Mouse (Mus musculus): Measurements from ENCODE around the gene Mast4.

The Mast4 gene

DNA sequence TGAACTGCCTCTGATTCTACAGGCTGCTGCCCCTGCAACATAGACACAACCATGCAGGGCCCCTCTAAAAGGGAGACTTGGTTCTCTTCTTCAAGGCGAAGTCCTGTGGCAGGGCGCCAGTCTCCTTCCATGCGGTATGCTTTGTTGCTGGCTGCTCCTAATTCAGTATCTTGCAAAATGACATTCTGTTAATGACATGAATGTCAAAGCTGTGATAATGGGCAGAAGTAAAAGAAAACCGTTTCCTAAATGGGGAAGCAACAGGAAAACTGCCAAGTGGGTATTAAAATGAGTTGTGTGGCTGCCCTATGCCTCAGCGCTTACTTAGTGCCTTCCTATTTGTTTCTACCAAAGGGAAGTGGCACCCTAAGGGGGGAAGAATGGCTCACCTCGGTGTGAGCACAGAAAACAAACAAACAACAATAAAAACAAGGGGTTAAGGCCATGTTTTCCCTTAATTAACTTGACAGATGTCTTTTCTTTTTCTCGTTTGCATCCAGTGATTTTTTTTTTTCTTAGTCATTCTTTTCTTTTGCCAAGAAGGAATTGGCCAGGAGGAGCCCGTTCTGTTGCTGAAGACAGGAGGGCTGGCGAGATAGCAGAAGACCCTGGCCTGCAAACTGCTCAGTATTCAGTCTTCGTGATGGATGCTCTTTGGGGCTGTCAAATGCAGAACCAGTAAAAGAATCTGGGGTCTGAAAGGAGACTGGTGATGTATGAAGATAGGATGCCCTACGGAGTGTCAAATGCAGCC lies 468.1 kb downstream of the Mast4 start:
- DNase-seq (ENCODE audit: low read depth, low spot score): no peak

DNA sequence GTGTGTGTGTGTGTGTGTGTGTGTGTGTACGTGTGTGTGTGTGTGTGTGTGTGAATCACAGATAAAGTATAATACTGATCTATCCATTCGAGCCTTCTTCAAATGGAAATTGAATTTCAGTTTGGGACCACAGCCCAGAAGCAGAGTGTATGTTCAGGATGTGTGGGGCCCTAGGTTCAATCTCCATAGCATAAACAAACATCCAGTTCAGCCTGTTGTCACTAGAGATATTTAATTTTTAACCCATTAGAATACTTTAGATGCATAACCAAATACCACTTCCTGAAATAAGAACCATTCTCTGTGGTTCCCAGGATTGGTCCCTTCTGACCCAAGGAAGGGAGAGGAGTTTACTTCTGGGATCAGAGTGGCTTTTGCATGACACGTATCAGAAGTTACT lies 468.8 kb downstream of the Mast4 start:
- no peak for DNase-seq (ENCODE audit: low read depth, low spot score)

DNA sequence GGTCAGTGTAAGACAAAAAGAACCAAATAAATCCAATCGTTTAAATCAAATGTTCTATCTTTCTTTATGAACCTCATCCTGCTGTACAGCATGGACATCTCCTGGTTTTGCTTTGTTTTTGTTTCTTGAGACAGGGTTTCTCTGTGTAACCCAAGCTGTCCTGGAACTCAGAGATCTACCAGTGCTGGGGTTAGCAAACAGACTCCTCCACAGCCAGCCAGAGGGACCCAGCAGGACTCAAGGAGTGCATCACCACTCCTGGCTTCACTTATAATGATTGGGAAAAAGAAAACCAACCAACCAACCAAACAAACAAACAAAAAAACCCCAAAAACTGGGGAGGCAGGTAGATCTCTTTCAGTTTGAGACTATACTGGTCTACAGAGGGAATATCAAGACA lies 469.5 kb downstream of the Mast4 start:
- no peak for DNase-seq (ENCODE audit: low read depth, low spot score)

DNA sequence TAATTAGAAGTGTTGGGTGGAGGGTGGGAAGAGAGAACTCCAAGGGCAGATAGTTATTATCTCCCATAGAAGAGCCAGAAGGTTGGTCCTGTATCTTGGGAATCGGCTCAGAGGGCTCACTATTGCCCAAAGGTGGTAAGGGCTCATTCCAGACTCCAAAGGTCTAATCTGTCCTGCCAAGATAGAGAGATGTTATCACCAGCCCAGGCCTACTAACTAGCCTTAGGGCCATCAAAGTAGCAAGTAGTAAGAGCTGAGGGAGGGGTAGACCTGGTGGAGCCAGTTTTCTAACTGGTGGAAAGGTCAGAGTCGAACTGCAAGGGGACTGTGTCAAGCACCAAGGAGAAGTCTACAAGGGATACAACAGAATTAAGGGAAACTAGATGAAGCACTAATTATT lies 470.2 kb downstream of the Mast4 start:
- DNase-seq (ENCODE audit: low read depth, low spot score): no peak

DNA sequence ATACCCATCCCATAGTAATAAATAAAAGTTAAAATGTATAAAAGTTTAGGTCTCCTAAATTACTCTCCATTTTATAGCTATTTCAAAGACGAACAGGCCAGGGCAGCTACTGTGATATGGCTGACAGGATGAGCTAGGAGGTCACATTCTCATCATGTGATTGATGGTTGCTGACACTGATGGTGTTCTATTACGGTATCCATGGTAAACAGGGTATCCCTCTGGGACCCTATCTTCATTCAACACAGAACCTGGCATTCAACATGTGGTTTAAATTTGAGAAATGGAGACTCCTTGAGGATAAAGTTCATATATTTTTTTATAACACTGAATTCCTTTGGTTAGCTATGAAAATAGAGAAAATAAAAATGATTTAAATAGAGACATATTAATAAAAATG lies 471.3 kb downstream of the Mast4 start:
- no peak for DNase-seq (ENCODE audit: low read depth, low spot score)

DNA sequence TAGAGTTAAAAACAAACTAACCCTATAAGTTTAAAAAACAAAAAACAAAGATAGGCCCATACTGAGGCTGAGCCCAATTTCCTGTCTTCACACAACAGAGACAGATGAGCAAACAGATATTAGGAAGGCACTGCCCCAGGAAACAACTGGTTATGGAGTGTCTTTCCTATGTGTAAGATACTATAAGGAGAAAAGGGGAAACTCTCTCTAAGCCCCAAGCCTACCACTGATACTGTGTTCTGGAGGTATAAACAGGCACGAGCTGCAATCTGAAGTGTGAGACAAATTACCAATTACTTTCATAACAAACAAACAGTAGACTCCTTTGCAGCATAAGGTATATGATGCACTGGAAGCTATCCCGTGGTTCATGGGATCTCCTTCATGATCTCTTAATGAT lies 471.9 kb downstream of the Mast4 start:
- no peak for DNase-seq (ENCODE audit: low read depth, low spot score)

DNA sequence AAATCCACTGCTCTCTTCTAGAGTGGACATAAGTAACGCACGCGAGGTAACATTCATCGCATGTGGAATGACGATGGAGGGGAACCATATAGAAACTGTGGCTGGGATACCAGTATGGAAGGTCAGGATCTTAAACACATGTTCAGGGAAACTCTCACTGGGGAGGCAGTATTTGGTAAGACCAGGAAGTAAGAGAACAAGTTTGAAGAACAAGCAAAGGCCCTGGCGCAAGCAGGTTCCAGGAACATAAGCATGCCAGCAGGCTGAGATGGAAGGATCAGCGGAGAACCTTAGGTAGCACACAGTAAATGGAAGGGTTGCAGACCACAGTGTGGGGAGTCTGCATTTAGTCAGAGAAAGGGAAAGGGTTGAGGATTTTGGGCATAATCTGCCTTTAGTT lies 473.6 kb downstream of the Mast4 start:
- no peak for DNase-seq (ENCODE audit: low read depth, low spot score)

DNA sequence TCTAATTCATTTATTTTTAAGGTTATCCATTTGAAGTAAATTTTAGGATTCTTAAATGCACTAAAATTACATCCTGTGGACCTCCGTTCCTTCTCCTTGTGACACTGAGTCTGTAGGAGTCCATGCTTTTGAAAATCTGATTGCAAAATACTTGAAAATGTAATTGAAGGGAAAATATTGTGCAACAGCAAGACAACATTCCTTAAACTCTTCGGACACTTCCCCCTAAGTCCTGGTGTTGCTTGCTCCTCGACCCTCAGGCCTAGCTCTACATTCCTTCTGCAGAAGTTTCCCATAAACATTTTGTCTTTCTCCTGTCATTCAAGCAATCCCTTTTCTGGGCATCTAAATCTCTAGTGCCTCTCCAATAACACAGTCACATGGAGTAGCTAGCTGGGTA lies 474.2 kb downstream of the Mast4 start:
- no peak for DNase-seq (ENCODE audit: low read depth, low spot score)

DNA sequence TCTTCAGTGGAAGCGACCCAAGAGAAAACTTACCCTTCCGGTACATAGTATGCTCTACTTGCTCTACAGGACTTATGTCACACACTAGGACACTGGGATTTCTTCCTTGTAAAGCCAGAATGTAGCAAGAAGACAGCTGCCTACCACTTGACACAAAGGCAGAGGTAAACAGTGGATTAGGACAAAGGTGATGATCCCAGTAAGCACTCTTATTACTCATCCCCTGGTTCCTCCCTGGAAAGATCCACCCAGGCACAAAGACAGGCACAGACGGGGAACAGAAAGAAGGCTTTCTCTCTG lies 476.8 kb downstream of the Mast4 start:
- no peak for DNase-seq (ENCODE audit: low read depth, low spot score)

DNA sequence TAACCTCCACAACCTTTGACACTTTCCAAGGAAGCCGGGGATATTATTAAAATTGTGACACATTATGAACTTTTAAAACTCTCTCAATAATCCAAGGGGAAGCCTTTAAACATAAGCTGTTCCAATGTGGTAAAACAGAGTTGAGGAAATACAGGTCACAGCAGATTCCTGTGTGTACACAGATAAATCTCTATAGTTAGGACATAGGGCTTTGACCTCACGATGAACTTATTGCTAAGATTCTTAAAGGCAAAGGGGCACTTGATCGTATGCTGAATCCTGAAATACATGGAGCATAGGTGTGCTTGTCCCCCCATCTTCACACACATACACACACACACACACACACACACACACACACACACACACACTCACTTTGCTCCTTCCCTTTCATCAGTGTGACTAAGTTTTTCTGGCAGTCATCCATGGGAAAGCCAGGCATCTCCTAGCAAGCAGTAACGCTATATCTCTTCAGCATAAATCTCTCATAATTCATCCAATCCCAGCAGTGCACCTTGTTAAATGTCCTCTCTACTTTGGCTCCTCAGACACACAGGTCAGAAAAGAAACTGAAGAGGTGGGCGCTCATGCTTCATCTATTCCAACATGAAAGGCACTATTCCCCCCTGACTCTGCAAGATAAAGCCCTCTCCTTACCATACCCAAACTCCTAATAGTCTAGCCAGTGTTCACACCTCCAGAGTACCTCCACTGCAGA lies 477.3 kb downstream of the Mast4 start:
- DNase-seq (ENCODE audit: low read depth, low spot score): no peak

DNA sequence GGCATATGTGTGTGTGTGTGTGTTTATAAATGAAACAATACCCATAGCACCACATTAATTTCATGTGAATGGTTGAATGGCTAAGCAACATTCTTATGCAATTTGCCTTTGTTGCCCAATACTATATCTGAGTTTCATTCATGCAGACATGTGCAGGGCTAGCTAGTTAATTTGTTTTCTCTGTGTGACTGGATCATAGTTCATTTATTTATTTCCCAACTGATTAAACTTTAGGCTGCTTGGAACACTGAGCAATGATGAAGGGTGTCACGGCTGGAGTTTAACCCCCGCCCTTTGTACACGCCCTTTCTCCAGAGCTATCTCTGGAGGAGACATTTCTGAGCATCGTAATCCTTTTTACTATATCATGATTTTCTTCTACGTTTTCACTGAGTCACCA lies 481.4 kb downstream of the Mast4 start:
- DNase-seq (ENCODE audit: low read depth, low spot score): no peak

DNA sequence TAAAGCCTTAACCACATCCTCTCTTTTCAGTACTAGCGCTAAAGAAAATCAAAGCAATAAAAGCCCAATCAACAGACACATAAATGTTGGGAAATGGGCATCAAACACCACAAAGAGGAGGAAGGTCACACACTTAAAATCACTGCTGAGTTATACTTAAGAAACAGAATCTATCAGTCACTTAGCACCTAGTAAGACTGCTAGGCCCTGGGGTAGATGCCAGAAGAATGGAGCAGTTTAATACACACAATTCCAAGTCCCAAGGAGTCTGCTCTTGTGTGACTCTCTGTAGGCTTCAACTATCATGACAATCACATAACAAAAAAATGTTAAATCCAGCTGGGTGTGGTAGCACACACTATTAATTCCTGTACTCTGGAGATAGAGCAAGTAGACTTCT lies 483.0 kb downstream of the Mast4 start:
- no peak for DNase-seq (ENCODE audit: low read depth, low spot score)

DNA sequence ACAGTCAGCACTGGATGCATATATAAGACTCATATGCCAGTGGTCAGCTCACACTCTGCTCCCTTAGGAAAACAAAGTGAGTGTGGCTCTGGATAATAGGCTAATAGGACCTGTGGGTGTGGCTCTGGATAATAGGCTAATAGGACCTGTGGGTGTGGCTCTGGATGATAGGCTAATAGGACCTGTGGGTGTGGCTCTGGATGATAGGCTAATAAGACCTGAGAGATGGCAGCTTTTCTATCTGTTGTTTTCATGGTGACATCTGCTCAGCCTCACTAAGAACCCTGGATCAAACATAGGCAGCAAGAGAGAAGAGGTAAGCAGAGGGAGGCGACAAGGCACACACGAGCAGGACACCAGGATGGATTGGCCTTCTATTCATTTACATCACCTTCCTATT lies 483.7 kb downstream of the Mast4 start:
- DNase-seq (ENCODE audit: low read depth, low spot score): no peak

DNA sequence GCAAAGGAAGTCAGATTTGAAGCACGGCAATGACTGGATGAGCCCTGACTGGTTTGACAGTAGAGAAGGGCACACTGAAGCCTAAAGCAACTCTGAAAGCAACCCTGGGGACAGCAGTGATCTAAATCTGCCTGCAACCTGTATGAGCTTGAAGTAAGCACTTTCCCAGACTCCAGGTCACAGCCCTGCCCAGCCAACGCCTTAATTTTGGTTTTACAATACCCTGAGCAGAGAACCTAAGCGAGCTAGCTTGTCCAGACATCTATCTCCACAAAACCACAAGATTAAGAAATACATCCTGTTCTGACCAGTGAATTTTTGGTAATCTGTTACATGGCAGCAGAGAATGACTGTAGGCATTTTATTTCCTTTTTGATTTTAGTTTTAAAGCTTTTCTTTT lies 485.2 kb downstream of the Mast4 start:
- DNase-seq (ENCODE audit: low read depth, low spot score): no peak

DNA sequence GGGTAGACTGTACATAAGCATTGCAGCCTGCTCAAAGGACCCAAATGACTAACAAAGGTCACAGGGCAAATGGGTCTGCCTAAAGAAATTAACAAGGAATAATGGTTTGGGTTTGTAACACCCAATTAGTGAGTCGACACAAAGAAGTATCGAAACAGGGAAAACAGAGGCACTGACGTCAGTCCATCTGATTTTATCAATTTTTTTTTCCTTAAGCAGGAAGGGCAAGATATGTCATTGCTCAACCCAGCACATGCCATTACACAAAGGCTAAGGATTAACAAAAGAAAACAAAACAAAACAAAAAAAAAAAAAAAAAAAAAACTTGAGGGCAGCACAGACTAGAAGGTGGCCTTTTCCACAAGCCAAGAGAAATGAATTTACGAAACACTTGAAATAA lies 487.8 kb downstream of the Mast4 start:
- DNase-seq (ENCODE audit: low read depth, low spot score): no peak

DNA sequence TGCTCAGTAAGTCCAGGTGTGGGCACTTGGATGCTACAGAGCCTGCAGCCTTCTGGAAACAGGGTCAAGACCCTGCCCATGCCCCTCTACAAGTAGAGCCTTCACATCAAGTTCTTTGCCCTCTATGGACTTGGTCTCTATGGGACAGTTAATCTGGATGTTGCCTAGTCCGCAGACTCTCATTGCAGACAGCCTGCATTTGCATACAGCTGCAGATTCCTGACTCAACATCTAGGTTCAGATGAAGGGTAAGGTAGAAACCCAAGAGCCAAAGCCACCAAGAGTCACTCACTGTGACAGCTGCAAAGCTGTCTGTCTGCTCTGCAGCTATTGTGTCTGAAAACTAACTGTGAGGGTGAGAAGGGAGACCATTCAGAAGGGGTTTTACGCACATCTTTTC lies 491.6 kb downstream of the Mast4 start:
- DNase-seq (ENCODE audit: low read depth, low spot score): no peak

DNA sequence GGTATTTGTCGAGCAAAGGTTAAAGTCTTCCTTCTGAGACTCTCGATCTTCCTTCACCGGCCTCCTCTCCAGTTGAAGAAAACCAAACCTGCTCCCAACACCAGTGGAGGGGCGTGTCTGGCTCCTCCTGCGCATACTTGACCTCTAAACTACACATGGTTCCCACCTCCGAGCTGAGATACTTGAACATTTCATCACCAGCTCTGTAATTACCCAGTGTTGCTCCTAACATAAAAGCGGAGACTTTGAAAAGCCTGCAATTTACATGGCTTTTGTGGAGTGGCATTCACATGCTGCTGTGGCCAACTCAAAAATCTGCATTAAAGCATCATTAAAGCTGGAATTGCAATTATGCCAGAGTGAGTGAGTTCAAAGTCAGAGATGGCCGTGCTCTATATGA lies 492.1 kb downstream of the Mast4 start:
- DNase-seq (ENCODE audit: low read depth, low spot score): no peak

DNA sequence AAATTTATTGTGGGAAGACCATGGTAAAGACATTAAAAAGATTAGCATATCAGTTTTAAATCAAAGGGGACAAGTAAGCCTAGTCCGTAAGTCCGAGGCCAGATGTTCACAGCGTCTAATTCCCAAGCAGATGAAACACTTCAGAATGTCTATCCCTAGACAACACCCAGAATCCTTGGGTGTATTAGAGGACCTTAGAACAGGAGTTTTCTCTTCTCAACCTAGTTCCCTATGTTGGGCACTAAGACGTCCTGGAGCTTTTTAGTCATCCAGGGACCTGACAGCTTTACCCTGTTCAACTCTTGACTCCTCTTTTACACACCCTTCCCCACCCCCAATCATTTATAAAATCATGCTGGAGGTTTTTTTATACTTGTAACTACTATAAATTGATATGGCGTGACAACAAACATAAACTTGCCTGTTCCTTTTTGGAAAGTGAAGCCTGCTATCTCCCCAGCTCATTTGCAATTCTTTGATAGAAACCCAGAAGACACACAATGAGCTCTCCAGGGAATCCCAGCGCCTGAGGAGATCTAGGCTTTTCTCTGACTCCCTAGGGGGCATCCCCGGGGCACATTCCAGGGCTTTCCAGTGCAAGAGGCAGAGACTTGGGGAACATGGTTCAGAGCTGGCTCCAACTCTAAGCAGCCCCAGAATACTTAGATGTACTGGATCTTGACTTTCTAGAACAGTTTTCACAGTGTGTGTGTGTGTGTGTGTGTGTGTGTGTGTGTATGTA lies 494.4 kb downstream of the Mast4 start:
- DNase-seq (ENCODE audit: low read depth, low spot score): no peak

DNA sequence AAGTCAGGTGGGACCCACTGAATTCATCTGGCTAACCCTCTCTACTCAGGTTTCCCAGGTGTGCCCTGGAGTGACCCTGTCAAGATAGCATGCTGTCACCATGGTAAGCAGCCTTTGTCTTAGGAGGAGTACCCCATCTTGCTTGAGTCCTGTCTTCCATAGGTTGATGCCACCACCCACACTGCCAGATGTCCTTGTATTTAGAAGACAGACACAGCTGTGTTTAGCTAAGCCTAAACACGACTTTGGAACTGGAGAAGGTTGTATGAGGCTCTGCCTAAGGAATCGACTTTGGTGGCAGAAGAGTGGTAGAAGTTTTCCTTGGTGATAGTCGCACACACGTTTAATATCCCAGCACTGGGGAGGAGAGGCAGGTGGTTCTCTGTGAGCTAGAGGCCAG lies 496.9 kb downstream of the Mast4 start:
- no peak for DNase-seq (ENCODE audit: low read depth, low spot score)

DNA sequence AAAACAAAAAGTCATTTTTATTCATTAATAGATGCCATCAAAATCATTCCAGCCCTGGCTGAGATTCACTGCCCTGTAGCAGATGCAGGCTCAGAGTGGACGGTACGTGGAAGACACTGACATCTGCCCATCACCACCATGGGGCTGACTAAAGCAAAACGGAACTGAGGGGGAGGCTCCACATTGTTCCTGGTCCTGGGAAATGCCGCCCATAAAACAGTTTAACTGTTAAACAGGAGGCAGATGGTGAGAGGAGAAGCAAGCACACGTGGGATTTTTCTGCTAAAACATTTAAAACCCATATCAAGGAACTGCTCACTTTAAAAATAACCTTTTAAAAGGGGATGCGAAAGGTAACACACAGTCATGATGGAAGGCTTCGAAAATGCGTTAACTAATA lies 499.0 kb downstream of the Mast4 start:
- DNase-seq (ENCODE audit: low read depth, low spot score): no peak

DNA sequence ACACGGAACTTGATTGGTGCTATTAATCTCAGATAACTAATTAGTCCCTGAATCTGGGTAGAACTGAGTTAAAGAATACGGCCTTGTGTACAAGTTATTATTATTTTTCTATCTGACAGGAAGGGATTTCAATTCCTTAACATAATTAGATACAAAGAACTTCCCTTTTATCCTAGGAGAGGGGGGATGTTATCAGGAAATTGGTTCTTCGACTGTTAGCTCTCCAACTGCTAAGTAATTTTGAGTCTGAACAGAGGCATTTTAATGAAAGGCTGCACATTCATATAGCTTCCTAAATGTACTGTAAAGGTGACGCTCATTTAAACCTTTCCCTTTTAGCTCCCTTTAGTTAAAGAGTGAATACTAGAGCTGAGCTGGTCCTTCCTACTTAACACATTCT lies 516.0 kb downstream of the Mast4 start:
- DNase-seq (ENCODE audit: low read depth, low spot score): no peak

DNA sequence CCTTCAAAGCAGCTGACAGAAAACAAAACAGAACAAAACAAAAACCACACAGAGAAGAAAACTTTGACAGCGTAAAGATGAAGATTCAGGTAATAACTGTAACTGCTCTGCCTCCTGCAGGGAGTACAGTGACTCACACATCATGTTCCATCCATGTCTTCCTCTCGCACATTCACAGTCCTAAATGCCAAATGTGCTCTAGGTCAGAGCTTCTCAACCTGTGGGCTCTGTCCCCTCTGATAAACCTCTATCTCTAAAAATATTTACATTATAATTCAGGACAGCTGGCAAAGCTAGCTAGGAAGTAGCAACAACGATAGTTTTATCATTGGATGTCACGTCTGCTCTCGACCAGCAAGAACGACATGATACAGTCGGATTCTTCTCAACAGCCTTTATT lies 517.6 kb downstream of the Mast4 start:
- DNase-seq (ENCODE audit: low read depth, low spot score): no peak

DNA sequence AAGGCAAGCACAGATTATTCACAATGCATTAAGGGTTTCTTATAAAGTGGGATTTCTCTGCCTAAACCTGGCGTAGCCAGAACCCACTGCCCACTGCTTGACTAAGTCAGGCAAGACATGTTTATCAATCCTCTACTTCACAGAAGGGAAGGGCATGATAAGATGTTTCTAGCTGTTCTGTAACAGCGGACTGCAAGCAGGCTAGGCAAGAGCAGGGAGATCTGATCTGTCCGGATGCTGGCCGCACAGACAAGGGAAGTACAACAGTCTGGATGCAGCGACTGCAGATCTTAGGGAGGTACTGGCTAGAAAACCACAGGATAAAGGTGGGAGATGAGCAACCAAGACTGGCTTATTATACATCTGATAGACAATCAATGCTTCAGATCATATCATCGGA lies 519.1 kb downstream of the Mast4 start:
- DNase-seq (ENCODE audit: low read depth, low spot score): no peak

Data from retina, adult 2 months (tissue).